Mouse (Mus musculus) neural tube, embryonic 14.5 days (tissue): ENCODE measurements at regions not wholly inside any gene's neighbourhood (a gene's known extent, or its start where the extent isn't known, plus 50 kb on each side); places are given as distances from the start of the nearest gene placed in this dataset.
A peak's percentile ranks its signal among the peaks of the same experiment; 100 is the strongest.

Experiments used
- ATAC-seq: fragments of 200-750 bp; cut with Nextera tagmentation; 2 replicates; pipeline ENCODE4 v1.8.0; 2017; ENCODE audit warnings: low read depth, mild to moderate bottlenecking, moderate TSS enrichment, moderate library complexity
- H3K27ac ChIP-seq: fragments of 300-500 bp; sonication (generic); 2 replicates; pipeline ENCODE4 v1.5.1; 2014; ENCODE audit warnings: low read depth, mild to moderate bottlenecking, control low read depth, low read length, moderate library complexity, mixed read lengths
- H3K27me3 ChIP-seq: fragments of 300-500 bp; sonication (generic); 2 replicates; pipeline ENCODE4 v1.6.1; 2014; ENCODE audit warnings: low read length; ENCODE audit not compliant: control insufficient read depth, insufficient read depth
- H3K36me3 ChIP-seq: fragments of 300-500 bp; sonication (generic); 2 replicates; pipeline ENCODE4 v1.6.1; 2014; ENCODE audit warnings: low read length, mixed read lengths; ENCODE audit not compliant: control insufficient read depth, insufficient read depth
- H3K4me1 ChIP-seq: fragments of 300-500 bp; sonication (generic); 2 replicates; pipeline ENCODE4 v1.6.1; 2014; ENCODE audit warnings: low read length; ENCODE audit not compliant: control insufficient read depth, insufficient read depth
- H3K4me2 ChIP-seq: fragments of 300-500 bp; sonication (generic); 2 replicates; pipeline ENCODE4 v1.6.1; 2014; ENCODE audit warnings: mild to moderate bottlenecking, low read depth, low read length, control low read depth
- H3K4me3 ChIP-seq: fragments of 300-500 bp; sonication (generic); 2 replicates; pipeline ENCODE4 v1.5.1; 2014; ENCODE audit warnings: low read depth, low read length, control low read depth, mixed read lengths
- H3K9ac ChIP-seq: fragments of 300-500 bp; sonication (generic); replicated peaks from 2 replicates; pipeline ENCODE4 v1.6.1; 2014; ENCODE audit warnings: low read depth, mild to moderate bottlenecking, control low read depth, low read length, mixed read lengths
- H3K9me3 ChIP-seq: fragments of 300-500 bp; sonication (generic); 2 replicates; pipeline ENCODE4 v1.6.1; 2016; ENCODE audit warnings: low read length; ENCODE audit not compliant: control insufficient read depth
- WGBS: fragments of 180-500 bp; shearing (Covaris S2); extraction: QIAGEN DNeasy Blood & Tissue Kit; methylation state at CpG from one replicate; pipeline ENCODE4 v1.1.7; 2014; 5-methylcytosine and 5-hydroxymethylcytosine counted together

- Histone ChIP-seq H3K36me3 (no peaks in the 10 kb centered on the region), H3K27ac (no peak overlapping the region), H3K4me2 (no peak overlapping the region), H3K4me1 (no peaks in the 10 kb centered on the region), H3K27me3 (no peaks in the 10 kb centered on the region), H3K9ac (no peak overlapping the region), H3K4me3 (no peak overlapping the region), H3K9me3 (no peaks in the 10 kb centered on the region)
- 87% methylated on average over 4 of the region's 4 CpGs for WGBS
- no peak for ATAC-seq
These were observed 50.9 kb upstream of the Fstl1 start for GRCm38 (mm10) chr16:37725745-37726144.

GRCm38 (mm10) chr16:37715173-37715572 is 60.9 kb upstream of the Ndufb4 start:
- Histone ChIP-seq H3K4me1 (no peaks in the 10 kb centered on the region), H3K27me3 (no peaks in the 10 kb centered on the region), H3K9ac (no peak overlapping the region), H3K9me3 (no peaks in the 10 kb centered on the region), H3K36me3 (no peaks in the 10 kb centered on the region), H3K4me3 (no peak overlapping the region), H3K4me2 (no peak overlapping the region), H3K27ac (no peak overlapping the region)
- 38% methylated on average over 7 of the region's 7 CpGs for WGBS
- no peak for ATAC-seq

DNA sequence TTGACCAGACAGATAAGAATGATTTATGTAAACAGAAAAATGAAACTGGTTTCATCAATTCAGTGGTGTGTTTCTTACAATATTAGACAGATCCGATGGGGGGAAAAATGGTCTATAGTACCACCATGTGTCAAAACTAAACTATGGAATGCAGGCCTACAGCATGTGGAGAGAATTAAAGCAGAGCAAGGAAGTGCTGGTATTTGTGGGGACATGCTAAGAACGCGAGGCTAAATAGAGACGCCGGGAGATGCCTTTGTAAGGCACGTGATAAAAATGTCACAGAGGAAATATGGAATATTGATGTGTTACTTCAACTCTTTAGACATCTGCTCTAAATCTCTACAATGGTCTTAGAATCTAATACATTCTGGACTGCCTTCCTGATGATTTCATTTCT is 60.0 kb upstream of the Ndufb4 start:
- Histone ChIP-seq H3K4me3 (no peak overlapping the region), H3K27ac (no peak overlapping the region), H3K4me1 (no peaks in the 10 kb centered on the region), H3K27me3 (no peaks in the 10 kb centered on the region), H3K36me3 (no peaks in the 10 kb centered on the region), H3K9me3 (no peaks in the 10 kb centered on the region), H3K9ac (no peak overlapping the region), H3K4me2 (no peak overlapping the region)
- ATAC-seq = no peak
- WGBS = 77% methylated on average over 6 of the region's 6 CpGs

GRCm38 (mm10) chr16:37706242-37706923 is 52.1 kb upstream of the Ndufb4 start:
- 40% methylated on average over 9 of the region's 9 CpGs for WGBS

GRCm38 (mm10) chr16:37705209-37705608 is 51.0 kb upstream of the Ndufb4 start:
- H3K4me1 ChIP-seq = no peaks in the 10 kb centered on the region
- H3K9me3 ChIP-seq = no peaks in the 10 kb centered on the region
- no peaks in the 10 kb centered on the region for H3K27me3 ChIP-seq
- no peak overlapping the region for H3K4me3 ChIP-seq
- no peak overlapping the region for H3K9ac ChIP-seq
- H3K27ac ChIP-seq = no peak overlapping the region
- no peak overlapping the region for H3K4me2 ChIP-seq
- H3K36me3 ChIP-seq = no peaks in the 10 kb centered on the region
- no peak for ATAC-seq
- WGBS = 84% methylated on average over 5 of the region's 5 CpGs

More at GRCm38 (mm10) chr16:37706242-37706923, 52.1 kb upstream of the Ndufb4 start:
- Histone ChIP-seq H3K27ac (peak overlapping the region; percentile 16; the same call in 1 of the 2 replicates), H3K27me3 (no peaks in the 10 kb centered on the region), H3K36me3 (no peaks in the 10 kb centered on the region), H3K4me1 (no peaks in the 10 kb centered on the region), H3K9ac (no peak overlapping the region), H3K9me3 (no peaks in the 10 kb centered on the region), H3K4me2 (no peak overlapping the region), H3K4me3 (no peak overlapping the region)
- ATAC-seq = 0 out of 2 replicates have a peak, but pooled peaks have one; percentile 34

DNA sequence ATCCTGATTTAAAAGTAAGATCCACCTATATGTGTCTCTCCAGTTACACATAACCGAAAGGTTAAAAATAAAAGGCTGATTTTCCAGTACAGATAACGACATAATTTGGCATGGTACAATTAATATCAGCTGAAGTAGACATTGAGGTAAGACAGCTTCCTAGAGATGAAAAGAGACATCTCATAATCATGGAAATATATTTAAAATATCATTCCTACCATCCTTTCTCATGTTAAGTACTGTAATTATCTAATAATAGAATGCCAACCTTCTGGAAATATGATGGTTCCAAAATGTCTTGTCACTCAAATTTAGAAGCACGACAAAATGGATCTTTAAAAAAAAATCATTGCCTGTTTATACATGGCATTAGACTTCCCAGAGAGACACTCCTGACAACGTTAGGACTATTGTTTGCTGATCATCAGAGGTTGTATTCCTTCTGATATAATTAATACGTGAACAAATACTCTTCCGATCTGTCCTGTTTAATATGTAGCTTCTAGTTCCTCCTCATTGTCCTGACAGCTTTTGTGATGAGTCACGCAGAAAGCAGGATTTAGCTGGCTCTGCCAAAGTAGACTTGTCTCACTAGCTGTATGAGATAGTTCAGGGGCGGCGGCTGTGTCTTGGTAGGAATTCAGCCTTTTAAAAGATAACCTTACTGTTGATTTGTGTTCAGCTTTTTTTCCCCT is 50.4 kb upstream of the Ndufb4 start:
- no peaks in the 10 kb centered on the region for H3K36me3 ChIP-seq
- H3K4me2 ChIP-seq = no peak overlapping the region
- no peak overlapping the region for H3K4me3 ChIP-seq
- 87% methylated on average over 9 of the region's 9 CpGs for WGBS
- ATAC-seq = no peak
- H3K9me3 ChIP-seq = no peaks in the 10 kb centered on the region
- no peaks in the 10 kb centered on the region for H3K4me1 ChIP-seq
- no peak overlapping the region for H3K27ac ChIP-seq
- no peak overlapping the region for H3K9ac ChIP-seq
- no peaks in the 10 kb centered on the region for H3K27me3 ChIP-seq
